Mouse (Mus musculus): Measurements from ENCODE around the gene Nek2. TPM values are rescaled to one million over a fixed set of nuclear protein-coding genes. Genes with fewer than 3 reads are reported as not detected.

Gene Nek2
- total RNA-seq, 2 experiments from 2014 or later, result 0.57 to 0.78 TPM

Other genes starting within 250 kb of the Nek2 start
- gene Dtl, start 245.9 kb upstream of the Nek2 start, total RNA-seq (2021), result under 1 TPM; 0.31 TPM
- gene Ints7, start 245.8 kb upstream of the Nek2 start, total RNA-seq (2021), result 10 to 100 TPM; 12.4 to 13.2 TPM
- 10 to 100 TPM; 88.1 to 99.8 TPM for gene Lpgat1, start 103.6 kb upstream of the Nek2 start, total RNA-seq (2021)
- gene Slc30a1, start 85.3 kb downstream of the Nek2 start, total RNA-seq (2021), result 10 to 100 TPM; 18.4 to 25.6 TPM
- under 1 TPM; 0.28 to 0.31 TPM for gene Rd3, start 155.9 kb downstream of the Nek2 start, total RNA-seq (2021)